28 mouse cellular contexts compared by ENCODE assay signal in genomic region chr13:107562463-107562862, GRCm38 (mm10).
DNase-seq lines count a peak whose midpoint lies in the region; ATAC-seq and TF ChIP-seq lines count a peak whose summit lies in the region.
"Had no signal": no experiment of that assay in that cellular context is flagged by ENCODE, and none has a peak within 500 bp of the region (broad histone marks: within the 10 kb centered on the region; RNA-seq: fewer than 3 reads in every experiment).

No protein-coding gene starts in this region.

- WGBS in kidney, embryonic 15.5 days = 91% methylated on average over 1 of the region's 1 CpGs
- 89% methylated on average over 1 of the region's 1 CpGs for WGBS in hindbrain, embryonic 11.5 days

- H3K9me3 ChIP-seq in kidney, embryonic 15.5 days (replicated peaks) = no peaks in the 10 kb centered on the region
- H3K9me3 ChIP-seq in hindbrain, embryonic 11.5 days (ENCODE audit: control insufficient read depth, low read length) = no peaks in the 10 kb centered on the region
- H3K9me3 ChIP-seq: G1E; heart, embryonic 10.5 days; heart, embryonic 13.5 days; hindbrain, embryonic 12.5 days; hindbrain, embryonic 15.5 days; intestine, embryonic 15.5 days had no signal

- H3K4me2 ChIP-seq in myocyte (ENCODE audit: low read depth) = peak overlapping the region; percentile 9
- H3K4me2 ChIP-seq in kidney, embryonic 15.5 days = no peak overlapping the region
- H3K4me2 ChIP-seq in hindbrain, embryonic 11.5 days (replicated peaks; ENCODE audit: low read depth, low read length) = no peak overlapping the region
- H3K4me2 ChIP-seq: heart, embryonic 13.5 days; hindbrain, embryonic 12.5 days; hindbrain, embryonic 15.5 days; intestine, embryonic 15.5 days had no signal

- no peak overlapping the region for H3ac ChIP-seq in myocyte (ENCODE audit: control insufficient read depth, insufficient read length)

- H3K9ac ChIP-seq in kidney, embryonic 15.5 days = no peak overlapping the region
- no peak overlapping the region for H3K9ac ChIP-seq in hindbrain, embryonic 11.5 days (ENCODE audit: low read depth, low read length)
- H3K9ac ChIP-seq: forebrain, postnatal 0 days; heart, embryonic 13.5 days; hindbrain, embryonic 12.5 days; hindbrain, embryonic 15.5 days; intestine, embryonic 15.5 days had no signal

- DNase-seq in 3T3-L1 (ENCODE audit: low read depth, low spot score) = peak; percentile 72
- peak; percentile 3 for DNase-seq in NIH3T3 (ENCODE audit: low read depth)
- no peak for DNase-seq in hindbrain, embryonic 11.5 days (ENCODE audit: low spot score)
- DNase-seq: adrenal gland, postnatal 25 days; B cell, adult 2 months; cerebellum, adult 11-12 months; cerebellum, adult 8-10 months; cerebellum, postnatal 10 days; cerebellum, postnatal 36 days; forebrain, postnatal 0 days; gastrocnemius, adult 2 months; gastrocnemius, postnatal 14 days; heart, adult 2 months; heart, postnatal 14 days; heart, postnatal 4 days; kidney, adult 18-20 months had no signal

- no peaks in the 10 kb centered on the region for H3K27me3 ChIP-seq in myocyte (ENCODE audit: control insufficient read depth, insufficient read depth, insufficient read length)
- H3K27me3 ChIP-seq in kidney, embryonic 15.5 days = no peaks in the 10 kb centered on the region
- no peaks in the 10 kb centered on the region for H3K27me3 ChIP-seq in hindbrain, embryonic 11.5 days (ENCODE audit: control insufficient read depth, insufficient read depth, low read length)
- H3K27me3 ChIP-seq: CH12.LX; heart, embryonic 13.5 days; hindbrain, embryonic 12.5 days; hindbrain, embryonic 15.5 days; intestine, embryonic 15.5 days had no signal

- H3K79me2 ChIP-seq in myocyte (ENCODE audit: control insufficient read depth, insufficient read depth) = no peaks in the 10 kb centered on the region

- peaks cover 6% of the 10 kb centered on the region; the same call in 1 of the 2 replicates for H3K4me1 ChIP-seq in kidney, embryonic 15.5 days
- no peaks in the 10 kb centered on the region for H3K4me1 ChIP-seq in hindbrain, embryonic 11.5 days (replicated peaks; ENCODE audit: control insufficient read depth, insufficient read depth, low read length)
- H3K4me1 ChIP-seq: heart, embryonic 10.5 days; heart, embryonic 13.5 days; hindbrain, embryonic 12.5 days; hindbrain, embryonic 15.5 days; intestine, embryonic 15.5 days had no signal

- TF ChIP-seq POLR2A in myocyte (IDR thresholded peaks at IDR 0.05; ENCODE audit: insufficient read length, low read depth) = no peak

- no peak overlapping the region for H3K27ac ChIP-seq in kidney, embryonic 15.5 days
- H3K27ac ChIP-seq in hindbrain, embryonic 11.5 days (ENCODE audit: low read depth, low read length) = no peak overlapping the region
- H3K27ac ChIP-seq: gastrocnemius, adult 2 months; heart, adult 2 months; heart, embryonic 10.5 days; heart, embryonic 13.5 days; hindbrain, embryonic 12.5 days; hindbrain, embryonic 15.5 days; intestine, embryonic 15.5 days had no signal

- peak; percentile 90 for ATAC-seq in granulocyte monocyte progenitor cell, adult 5-6 weeks (replicated peaks; ENCODE audit: poor library complexity, severe bottlenecking)
- ATAC-seq in kidney, embryonic 15.5 days (replicated peaks; ENCODE audit: low FRiP score) = no peak
- ATAC-seq in inflammation-experienced regulatory T-cells, adult 6 months = no peak
- no peak for ATAC-seq in hindbrain, embryonic 11.5 days (ENCODE audit: low FRiP score)
- ATAC-seq: forebrain, embryonic 14.5 days; forebrain, postnatal 0 days; intestine, embryonic 15.5 days had no signal

- no peaks in the 10 kb centered on the region for H3K36me3 ChIP-seq in myocyte (ENCODE audit: control insufficient read depth, insufficient read depth)
- no peaks in the 10 kb centered on the region for H3K36me3 ChIP-seq in kidney, embryonic 15.5 days
- H3K36me3 ChIP-seq in hindbrain, embryonic 11.5 days (ENCODE audit: control insufficient read depth, insufficient read depth, low read length) = no peaks in the 10 kb centered on the region
- H3K36me3 ChIP-seq: G1E; heart, embryonic 10.5 days; heart, embryonic 13.5 days; hindbrain, embryonic 12.5 days; hindbrain, embryonic 15.5 days; intestine, embryonic 15.5 days had no signal

- no peak overlapping the region for H3K4me3 ChIP-seq in myocyte
- no peak overlapping the region for H3K4me3 ChIP-seq in kidney, embryonic 15.5 days (replicated peaks)
- H3K4me3 ChIP-seq in hindbrain, embryonic 11.5 days (ENCODE audit: low read depth, low read length) = no peak overlapping the region
- H3K4me3 ChIP-seq: gastrocnemius, adult 2 months; heart, adult 2 months; heart, embryonic 10.5 days; heart, embryonic 13.5 days; hindbrain, embryonic 12.5 days; hindbrain, embryonic 15.5 days; intestine, embryonic 15.5 days had no signal

TF ChIP-seq in myocyte, 11 proteins besides CTCF, POLR2A, EP300 and RAD21:
- TF ChIP-seq POLR2AphosphoS2 (IDR thresholded peaks at IDR 0.05; ENCODE audit: insufficient read length, low read depth) = no peak
